Mouse (Mus musculus): Measurements from ENCODE around the gene Sh3glb2.

The Sh3glb2 gene

GRCm38 (mm10) chr2:30342061-30342460 lies 17.1 kb downstream of the Sh3glb2 start:
- no peak for DNase-seq (ENCODE audit: low spot score)

DNA sequence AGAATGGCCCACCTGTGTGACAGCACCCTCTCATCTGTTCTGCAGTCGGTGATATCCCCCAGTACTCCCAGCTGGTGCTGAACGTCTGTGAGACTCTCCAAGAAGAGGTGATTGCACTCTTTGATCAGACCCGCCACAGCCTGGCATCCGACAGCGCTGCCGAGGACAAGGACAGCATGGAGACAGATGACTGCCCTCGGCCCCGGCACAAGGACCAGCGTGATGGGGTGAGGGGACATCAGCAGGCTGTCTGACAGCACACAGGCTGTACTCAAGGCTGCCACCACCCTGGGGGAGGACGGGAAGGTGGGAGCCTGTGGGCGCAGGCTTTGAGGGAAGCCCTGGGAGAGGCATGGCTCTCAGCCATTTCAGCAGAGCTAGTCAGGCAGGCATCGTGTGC lies 22.0 kb downstream of the Sh3glb2 start:
- DNase-seq (ENCODE audit: low spot score): no peak

- no peak for DNase-seq (ENCODE audit: low spot score)
Measured at GRCm38 (mm10) chr2:30336174-30336915, 22.8 kb downstream of the Sh3glb2 start.

GRCm38 (mm10) chr2:30335324-30335723 lies 23.8 kb downstream of the Sh3glb2 start:
- no peak for DNase-seq (ENCODE audit: low spot score)

GRCm38 (mm10) chr2:30328791-30329190 lies 30.3 kb downstream of the Sh3glb2 start:
- DNase-seq (ENCODE audit: low spot score): no peak

GRCm38 (mm10) chr2:30327276-30327675 lies 31.9 kb downstream of the Sh3glb2 start:
- DNase-seq (ENCODE audit: low spot score): no peak

- DNase-seq (ENCODE audit: low spot score): no peak
Measured at GRCm38 (mm10) chr2:30325296-30325695, 33.8 kb downstream of the Sh3glb2 start.

GRCm38 (mm10) chr2:30323111-30323510 lies 36.0 kb downstream of the Sh3glb2 start:
- DNase-seq (ENCODE audit: low spot score): no peak

DNA sequence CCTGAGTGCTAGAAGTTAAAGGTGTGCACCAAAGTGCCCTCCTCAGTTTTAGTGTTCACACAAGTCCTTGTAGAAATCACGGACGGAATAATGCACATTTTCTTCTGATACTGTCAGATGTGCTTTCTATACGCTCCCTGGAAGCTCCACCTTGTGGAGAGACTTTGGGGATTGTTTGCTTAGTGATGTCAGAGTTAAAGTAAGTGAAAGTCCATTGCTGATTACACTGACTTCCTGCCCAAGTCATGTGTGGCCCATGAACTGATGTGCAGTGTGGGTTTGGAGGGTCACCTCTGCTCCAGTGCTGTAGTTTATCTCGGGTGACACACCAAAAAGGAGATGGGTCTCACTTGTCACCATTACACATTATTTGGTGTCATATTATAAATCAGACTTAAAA lies 39.9 kb downstream of the Sh3glb2 start:
- DNase-seq (ENCODE audit: low spot score): no peak

GRCm38 (mm10) chr2:30316955-30317354 lies 42.2 kb downstream of the Sh3glb2 start:
- no peak for DNase-seq (ENCODE audit: low spot score)

- no peak for DNase-seq (ENCODE audit: low spot score)
Measured at GRCm38 (mm10) chr2:30316136-30316535, 43.0 kb downstream of the Sh3glb2 start.

GRCm38 (mm10) chr2:30311481-30311880 lies 47.7 kb downstream of the Sh3glb2 start:
- DNase-seq (ENCODE audit: low spot score): no peak

GRCm38 (mm10) chr2:30309351-30309750 lies 49.8 kb downstream of the Sh3glb2 start:
- DNase-seq (ENCODE audit: low spot score): no peak

DNA sequence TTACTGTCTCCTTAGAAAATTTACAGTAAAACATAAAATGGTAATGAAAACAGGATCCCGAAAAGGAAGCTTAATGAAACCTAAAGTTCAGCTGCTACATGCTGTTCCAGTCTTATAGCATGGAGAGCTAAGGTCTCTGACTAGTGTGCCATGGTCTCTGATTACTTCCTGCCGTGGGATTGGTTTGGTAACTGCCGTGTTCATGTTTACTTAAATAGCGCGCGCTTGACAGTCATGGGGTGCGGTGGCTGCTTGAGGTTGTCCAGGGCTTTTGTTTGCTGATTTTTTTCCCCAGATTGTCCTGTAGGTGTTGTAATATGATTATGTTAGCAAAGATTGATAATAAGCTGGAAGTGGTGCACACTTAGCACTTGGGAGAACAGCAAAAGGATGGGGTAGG lies 53.0 kb downstream of the Sh3glb2 start:
- no peak for DNase-seq (ENCODE audit: low spot score)

GRCm38 (mm10) chr2:30299966-30300365 lies 59.2 kb downstream of the Sh3glb2 start:
- no peak for DNase-seq (ENCODE audit: low spot score)

DNA sequence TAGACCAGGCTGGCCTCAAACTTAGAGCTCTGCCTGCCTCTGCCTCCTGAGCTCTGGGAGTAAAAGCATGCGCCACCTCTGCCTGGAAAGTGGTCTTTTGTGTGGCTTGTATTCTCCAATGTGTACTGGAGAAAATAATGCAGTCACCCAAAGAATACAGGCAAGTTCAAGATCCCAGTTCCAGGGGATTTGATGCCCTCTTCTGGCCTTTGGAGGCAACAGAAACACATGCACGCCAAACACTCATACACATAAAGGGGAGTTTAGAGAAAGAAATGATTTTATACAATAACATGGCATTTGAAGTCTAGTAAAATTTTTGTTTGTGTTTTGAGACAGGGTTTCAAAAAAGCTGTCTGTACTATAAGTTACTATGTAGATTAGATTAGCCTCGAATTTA lies 59.6 kb downstream of the Sh3glb2 start:
- DNase-seq (ENCODE audit: low spot score): no peak

All from left cerebral cortex, adult 11 months (tissue).